Mouse (Mus musculus) cerebellum, postnatal 14 days (tissue): Measurements from ENCODE around the gene Kif2c.

ENCODE experiments used
- DNase-seq, 2 experiments: peaks; one replicate each; pipeline ENCODE4 v3.0.0; 2021; ENCODE audit warnings: mixed read lengths in 2 of 2

The Kif2c gene

DNA sequence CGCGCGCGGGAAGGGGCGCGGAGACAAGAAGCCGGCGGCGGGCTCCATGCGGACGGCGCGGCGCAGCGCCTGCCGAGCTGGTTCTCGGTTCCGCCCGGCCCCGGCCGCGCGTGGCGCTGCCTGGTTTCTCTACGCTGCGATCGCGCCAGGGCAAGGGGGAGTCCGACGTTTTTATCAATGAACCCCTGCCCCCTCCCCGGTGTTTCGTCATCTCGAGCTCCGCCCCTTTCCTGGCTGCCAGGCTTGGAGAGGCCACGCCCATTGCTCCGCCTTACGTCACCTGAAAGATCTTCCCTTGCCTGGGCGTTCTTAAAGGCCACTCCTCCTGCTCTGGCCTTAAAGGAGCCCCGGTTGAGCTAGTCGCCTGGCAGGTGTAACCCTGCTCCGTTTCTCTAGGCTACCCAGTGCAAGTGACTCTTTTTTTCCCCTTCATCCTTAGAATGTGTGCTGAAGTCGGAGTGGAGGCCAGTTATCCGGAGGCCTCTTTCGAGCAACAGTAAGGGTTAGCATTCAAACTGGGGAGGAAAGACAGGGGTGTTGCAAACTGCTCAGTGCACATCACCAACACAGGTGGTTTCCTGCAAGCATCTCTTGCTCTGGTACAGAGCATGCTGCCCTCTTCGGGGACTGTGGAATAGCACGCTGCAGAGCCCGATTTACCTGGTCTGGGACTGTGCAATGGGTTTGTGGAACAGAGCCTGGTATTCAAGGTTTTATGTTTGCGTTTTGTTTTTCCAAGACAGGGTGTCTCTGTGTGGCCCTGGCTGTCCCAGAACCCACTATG, 48.4 kb downstream of the Kif2c start, which contains the start of gene Plk3:
Gene Plk3 (minus strand): TSS at position 147 of the 784 bp plus-strand sequence.
- DNase-seq, result peak; percentile 99

DNA sequence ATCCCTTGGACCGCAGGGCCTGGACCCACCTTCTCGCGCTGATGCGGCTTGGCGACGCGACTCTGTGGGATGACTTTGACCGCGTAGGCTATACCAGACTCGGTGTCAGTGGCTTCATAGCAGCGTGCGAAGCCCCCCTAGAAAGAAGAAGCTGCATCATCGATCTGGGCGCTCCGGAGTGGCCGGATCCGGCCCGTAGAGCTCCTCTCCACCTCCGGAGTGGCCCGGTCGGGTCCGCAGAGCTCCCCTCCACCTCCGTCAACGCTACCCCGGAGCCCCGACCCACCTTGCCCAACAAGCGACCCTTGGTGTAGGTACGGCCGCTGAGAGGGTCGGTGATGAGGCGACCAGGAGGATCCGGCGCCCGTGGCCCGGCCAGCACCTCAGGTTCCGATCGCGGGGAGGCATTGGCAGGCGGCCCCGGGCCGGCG, 49.1 kb downstream of the Kif2c start:
- no peak for DNase-seq

DNA sequence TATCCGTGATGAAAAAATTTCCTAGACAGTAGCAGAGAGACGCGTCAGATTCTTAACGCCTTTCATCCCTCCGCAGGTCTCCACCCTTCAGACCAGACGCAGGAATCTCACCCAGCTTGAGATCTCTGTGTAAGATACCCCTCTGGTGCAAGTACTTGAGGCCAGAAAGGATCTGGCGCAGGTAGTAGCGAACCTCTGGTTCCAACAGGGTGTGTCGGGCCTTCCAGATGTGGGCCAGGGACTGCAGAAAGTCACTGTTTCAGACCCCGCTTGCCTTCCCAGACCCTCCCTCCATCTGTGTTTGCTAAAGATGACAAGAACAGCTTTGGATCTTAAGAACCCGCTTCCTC, 49.7 kb downstream of the Kif2c start:
- DNase-seq, result no peak

DNA sequence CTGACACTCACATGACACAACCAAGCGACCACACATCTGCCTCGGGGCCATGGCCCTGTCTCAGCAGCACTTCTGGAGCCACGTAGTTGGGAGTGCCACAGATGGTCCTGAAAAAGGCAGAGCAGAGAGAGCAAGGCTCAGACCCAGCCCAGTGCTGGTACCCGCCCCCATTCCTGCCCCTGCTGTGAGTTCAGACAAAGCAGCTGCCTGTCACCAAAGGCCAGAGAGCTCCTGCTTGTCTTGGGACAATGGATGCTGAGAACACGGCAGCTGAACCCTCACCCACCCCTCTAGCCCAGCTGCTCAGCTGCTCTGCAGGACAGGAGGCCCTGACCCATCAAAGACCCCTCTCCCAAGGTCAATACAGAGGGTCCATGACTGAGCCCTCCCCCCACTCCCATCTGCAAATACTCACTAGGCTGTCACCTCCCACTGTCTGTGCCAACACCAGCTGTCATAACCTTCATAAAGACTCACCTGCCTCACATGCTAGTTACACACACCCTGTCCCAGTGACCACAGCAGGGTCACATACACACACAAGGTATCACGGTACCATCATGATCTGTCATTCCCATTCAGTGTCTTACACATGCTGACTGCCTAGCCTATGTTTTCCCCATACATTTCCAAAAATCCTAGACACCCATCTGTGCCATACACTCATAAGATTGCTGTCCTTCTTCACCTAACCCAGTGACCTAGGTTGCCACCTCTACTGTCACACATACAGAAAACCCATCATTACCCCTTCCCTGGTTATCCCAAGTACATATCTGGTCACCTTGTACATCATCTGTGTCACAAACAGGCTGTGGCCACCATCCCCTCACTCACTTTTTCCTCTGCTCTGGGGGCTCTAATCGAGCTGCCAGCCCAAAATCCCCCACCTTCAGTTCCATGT, 50.3 kb downstream of the Kif2c start:
- DNase-seq, result peak in 1 of 2 experiments; percentile 37

DNA sequence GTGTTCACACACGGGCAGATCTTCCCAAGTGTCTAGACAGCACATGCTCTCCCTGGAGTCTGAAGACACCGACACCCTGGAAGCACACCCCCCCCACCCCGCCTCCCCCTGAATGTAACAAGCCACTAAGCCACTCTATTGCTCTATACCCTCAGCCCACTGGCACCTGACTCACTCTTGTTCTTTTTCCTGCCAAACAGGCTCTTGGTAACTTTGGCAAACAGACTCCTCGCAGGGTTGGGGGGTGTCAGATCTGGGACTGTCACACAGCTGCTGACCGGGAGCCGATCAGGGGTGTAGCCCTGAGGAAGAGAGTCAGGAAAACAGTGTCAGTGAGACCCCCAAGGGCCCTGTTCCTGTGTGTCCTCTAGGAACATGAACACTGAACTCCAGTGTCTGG, 51.2 kb downstream of the Kif2c start:
- DNase-seq, result no peak

DNA sequence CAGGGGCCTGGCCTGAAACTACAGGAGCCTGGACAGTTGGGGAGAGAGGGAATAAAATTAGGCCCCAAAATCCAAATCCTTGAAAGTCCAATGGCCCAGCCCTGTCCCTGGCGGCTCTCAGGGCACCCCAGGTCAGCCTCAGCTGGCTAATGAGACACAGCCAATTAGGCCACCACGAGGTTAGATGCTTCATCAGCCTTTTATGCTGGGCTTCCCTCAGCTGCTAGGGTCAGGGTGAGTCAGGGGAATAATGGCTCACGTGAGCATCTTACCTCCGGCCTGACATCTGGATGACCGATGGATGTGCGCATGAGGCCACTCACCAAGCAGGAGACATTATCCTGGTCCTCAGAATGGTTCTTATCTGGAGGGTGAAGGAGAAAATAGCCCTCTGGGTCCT, 51.6 kb downstream of the Kif2c start:
- no peak for DNase-seq

DNA sequence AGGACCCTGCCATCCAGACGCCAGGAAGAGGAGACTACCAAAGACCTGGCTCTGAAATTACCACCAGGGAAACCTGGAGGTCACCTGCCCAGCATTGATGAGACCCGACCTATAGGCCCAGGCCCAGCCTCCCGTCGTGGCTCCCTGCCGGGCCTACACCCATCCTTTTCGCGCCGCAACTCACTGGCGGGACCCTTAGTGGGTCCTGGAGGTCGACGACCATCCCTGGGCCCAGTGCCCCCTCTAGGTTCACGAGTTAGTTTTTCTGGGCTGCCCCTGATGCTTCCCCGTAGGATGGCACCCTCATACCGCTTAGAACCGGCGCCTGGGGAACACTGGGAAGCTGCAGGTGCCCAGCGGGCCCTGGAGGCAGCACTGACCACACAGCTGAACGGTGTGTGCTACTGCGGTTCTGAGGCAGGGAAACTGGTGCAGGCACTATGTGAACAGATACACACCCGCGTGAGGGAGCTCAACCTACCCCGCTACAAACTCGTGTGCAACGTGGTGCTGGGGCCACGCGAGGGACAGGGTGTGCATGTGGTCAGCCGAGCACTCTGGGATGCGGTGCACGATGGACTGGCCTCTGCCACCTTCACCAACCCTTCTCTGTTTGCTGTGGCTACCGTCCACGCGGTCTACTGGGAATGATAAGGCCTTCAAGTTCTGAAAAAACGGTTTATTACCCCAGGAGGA, 54.3 kb downstream of the Kif2c start:
- DNase-seq, result no peak

DNA sequence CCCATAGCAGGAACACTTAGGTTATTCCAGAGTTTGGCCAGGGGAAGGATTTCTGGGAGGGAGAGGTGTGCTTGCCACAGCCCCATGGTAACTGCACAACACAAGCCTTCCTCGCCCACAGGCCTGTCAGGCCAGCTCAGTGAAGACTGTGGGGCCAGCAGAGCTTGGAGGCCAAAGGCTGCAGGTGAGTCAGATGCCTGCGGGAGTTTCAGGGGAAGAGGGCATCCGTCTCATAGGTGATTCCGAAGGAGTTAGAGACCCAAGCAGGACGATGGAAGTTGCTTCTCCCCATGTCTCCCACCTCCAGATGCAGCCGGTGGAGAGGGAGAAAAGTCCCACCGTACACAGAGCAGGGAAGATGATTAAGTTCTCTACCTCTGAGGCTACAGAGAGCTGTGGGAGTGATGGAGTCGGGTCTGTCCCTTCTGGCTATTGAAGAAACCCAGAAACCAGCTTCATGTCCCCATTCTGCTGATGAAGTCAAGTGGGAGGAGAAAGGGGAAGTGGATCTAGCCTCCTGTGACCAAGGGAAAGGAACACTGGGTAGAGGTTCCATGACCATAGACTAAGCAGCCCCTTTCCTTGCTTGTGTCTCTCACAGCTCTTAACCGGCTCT, 55.7 kb downstream of the Kif2c start, which contains the start of gene Tctex1d4:
Gene Tctex1d4 (plus strand): TSS at position 120 of the 616 bp plus-strand sequence.
- no peak for DNase-seq

DNA sequence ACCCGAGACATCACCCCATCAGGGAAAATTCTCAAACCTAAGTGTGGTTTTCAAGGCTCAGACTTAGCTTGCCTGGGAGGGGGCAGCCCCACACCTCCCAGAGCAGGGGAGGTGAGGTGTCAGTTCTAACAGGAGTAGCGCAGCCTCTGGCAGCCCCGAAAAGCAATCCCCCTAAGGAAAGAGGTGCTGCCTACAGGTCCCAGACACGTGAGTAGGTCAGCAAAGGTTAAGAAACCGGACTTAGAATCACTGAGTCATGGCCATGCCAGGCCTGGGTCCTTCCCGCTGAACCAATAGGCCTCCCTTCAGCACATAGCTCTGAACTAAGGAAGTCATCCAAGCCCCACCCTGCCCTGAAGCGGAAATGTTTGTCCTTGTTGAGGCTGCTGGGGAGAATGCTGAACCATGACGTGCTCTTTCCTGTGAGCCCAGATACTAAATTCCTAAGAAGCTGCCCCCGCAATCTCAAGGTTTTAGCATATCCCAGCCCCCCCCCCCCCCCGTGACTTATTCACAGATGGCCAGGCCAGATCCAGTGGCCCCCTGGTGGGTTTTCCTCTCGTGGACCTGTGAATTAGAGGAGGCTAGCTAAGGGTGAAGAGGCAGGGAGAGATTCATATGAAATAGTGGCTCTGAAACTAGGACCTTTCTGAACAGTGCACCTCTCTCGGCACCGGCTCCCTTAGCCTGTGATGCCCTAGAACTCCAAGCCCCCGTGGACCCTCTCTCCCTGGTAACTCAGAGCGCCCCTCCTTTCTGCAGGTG, 56.3 kb downstream of the Kif2c start:
- DNase-seq, result peak; percentile 45 to 52

DNA sequence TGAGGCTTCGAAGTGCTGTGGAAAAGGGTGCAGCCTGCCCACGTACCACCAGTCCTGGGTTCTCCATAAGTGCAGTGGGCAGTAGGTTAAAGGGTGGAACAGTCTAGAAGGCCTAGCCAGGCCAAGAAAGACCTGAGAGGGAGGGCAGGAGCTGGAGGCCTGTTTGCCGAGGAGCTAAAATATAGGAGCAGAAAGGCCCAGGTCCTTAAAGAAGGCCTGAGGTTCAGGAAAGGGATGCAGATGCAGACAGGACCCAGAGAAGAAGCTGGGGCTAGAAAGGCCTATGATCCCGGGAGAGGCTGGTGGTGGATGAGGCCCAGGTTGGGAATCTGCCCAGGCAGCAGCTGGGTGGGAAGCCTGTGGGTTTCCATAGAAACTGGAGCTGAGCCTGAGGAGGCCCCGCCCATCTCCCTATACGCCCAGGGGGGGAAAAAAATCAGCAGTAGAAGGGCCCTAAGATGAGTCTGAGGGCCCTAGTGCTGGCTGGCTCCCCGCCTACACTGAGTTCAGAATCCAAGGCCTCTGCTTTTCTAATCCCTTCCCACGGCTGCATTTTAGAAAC, 57.0 kb downstream of the Kif2c start, which contains the start of gene Btbd19:
Gene Btbd19 (minus strand): TSS at position 378 of the 562 bp plus-strand sequence.
- DNase-seq, result peak; percentile 79 to 86

DNA sequence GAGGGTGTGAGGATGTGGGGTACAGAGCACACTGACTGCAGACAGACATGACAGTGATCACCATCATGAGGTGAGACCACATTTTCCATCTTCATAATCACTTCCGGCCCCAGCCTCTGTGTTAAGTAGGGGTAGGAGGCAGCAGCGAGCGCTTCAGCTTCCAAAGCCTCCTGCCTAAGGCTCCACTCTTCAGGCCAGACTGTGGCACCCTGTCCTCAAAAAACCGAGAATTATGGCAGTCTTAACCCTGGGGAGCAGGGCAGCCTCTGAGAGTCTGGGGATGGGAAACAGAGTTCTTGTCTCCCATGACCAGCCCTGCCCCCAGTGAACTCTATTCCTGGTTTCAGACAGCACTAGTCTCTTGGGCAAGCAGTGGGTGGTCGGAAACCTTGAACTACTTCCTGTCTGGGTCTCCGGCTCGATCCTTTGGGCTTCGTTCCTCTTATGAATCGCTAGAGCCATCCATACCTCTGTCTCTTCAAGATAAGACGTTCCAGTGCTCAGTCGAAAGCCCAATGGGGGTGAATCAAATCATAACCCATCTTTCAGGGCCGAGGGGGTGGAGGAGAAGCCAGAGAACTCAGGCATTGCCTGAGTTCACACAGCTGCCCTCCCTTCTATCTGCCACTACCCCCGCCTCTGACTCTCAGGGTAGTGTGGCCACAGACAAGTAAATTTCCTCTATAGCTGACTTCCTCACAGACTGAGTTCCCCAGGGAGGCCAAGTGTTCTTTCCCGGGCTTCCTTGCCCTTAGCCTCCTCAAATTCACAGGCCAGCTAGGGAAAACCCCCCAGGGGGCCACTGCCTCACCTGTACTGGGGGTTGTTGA, 57.7 kb downstream of the Kif2c start:
- DNase-seq, result peak in 1 of 2 experiments; percentile 47

DNA sequence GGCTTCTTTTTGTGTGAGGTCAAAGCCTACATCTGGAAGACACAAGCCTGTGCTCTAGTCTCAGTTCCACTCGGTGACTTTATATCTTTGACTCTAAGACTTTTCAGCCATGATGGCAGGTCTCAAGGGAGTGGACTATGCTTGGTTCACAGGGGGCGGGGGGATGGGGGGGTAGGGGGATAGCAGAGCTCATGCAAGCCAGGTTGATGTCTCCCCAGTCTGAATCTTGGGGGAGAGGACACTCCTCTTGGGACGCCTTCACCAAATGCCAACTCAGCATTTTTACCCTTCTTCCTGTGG, 58.3 kb downstream of the Kif2c start:
- DNase-seq, result no peak

DNA sequence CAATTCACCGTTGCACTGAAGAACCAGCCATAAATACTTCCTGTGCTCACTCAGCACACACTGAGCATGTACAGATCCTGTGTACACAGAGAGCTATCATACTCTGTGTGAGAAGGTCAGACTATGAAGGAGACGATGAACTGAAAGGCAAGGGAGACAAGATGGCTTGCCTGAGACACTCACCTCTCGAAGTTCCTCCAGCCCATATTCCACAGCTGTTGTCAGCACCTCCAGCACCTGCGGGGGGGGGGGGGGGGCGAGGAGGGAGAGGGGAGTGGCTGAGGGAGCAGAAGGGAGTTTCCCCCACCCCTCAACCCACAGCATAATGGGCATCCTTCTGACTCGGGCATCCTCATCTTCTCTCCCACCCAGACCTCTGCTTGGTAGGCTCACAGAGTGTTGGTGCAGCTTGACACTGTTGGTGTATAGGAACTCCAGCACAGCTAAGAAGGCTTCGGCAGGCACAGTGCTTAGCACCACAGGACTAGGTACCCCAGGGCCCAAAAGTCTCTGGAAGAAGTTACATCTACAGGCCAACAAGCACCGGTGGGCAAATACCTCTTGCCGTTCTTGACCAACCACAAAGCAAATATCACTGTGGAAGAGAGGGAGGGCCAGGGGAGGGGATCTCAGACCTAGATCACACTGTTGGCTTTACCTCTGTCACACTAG, 58.8 kb downstream of the Kif2c start:
- DNase-seq, result no peak

DNA sequence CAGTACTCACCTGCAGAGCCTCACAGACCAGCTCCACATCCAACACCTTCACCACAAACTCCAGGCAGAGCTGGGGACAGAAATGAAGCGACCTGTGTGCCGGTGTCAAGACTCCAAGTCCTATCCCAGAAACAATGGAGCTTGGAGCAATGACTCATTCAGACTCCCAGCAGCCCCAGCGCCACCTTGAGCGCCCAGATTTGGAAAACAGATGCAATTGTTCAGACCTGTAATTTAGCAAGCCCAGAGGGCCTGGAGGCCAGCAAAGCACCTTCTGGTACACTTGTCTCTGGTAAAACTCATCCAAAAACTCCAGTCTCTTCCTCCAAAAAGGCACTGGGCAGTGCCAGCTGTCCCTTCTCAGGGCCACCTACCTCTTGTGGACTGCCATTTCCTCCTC, 60.2 kb downstream of the Kif2c start:
- no peak for DNase-seq

DNA sequence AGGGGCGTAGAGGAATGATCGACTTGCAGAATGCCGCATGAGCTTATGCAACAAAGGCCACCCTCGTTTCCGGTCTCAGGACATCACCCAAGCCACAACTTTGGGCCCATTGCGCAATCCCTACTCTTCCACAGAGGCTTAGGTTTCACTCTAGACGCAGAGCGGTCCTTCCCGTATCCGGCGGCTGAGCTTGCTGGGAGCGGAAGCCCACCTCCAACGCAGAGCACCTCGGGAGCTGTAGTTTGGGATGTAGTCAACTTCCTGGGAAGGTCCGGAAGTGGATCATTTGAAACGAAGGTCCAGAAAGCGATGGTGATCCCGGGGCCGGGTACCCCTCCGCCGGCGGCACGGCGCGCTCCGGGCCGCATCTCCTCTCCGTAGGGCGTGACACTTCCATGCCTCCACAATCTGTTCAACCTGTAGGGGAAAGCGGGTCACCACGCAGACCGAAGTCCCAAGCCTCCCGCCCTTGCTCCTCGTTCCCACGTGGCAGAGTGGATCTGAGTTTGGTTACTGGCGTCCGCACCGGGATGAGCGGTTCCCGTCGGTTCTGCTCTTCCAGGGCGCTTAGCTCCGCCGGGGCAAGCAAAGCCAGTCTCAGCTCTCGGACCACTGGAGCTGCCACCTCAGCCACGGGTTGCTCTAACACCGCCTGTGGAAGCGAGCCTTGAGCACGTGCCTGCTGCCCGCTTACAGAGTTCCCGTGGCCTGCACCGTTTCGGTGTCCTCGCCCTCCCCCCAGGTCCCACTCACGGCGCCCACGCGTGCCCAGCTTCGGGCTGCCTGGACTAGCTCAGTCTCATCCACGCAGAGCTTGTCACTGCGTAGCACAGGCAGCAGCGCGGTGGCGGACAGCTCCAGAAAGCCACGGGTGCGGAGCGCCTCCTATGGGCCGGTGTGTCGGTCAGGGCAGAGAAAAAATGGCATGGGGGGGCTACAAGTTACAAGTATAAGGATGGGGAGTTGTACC, 61.7 kb downstream of the Kif2c start:
- peak; percentile 92 for DNase-seq

DNA sequence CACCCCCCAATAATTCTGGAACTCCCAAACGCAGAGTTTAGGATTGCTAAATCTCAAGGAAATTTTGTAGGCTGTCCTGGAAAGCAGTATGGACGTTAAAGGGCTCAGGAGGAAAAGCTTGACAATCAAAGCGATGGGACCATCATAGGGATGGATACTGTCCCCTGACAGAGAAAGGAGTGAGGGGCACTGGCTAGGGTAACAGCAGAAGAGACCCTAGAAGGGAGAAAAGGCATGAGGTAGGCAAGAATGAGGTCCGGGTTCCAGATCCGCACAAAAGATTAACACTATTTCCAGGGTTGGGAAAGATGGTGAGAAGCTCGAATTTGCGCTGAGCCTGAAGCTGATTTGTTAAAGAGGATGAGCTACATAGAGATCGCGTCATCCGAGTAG, 62.4 kb downstream of the Kif2c start:
- DNase-seq, result no peak

DNA sequence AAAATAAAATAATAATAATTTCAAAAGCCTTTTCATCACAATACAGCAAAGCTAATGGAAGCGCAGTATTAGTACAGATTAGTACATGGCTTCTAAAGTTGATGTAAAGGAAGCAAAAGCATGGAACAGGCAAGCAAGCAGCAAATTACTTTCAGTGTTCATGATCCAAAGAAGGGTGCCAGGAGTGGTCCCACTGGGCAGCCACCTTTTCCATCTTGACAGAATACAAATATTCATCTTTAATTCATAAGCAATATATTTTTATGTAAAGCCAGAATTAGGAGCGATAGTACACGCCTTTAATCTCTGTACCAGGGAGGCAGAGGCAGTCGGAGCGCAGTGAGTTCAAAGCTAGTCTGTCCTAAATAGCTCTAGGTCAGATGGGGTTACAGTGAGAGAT, 62.8 kb downstream of the Kif2c start:
- no peak for DNase-seq

DNA sequence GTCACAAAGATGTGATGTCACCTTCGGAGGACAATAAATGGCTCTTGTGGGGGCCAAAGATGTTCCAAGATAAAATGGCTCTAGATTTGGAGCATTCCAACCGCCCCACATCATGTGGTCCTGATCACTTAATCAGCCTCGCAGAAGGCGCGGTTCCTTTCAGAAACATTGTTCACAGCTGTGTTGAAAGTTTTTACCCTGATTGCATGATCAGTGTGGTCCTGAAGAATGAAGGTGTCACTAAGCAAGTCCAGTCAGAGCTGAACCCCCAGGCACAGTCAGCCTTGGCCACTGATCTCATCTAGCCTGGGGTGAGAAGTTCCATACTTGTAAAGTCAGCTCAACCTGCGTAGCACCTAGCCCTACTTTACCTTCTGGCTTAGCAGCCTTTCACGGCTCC, 64.5 kb downstream of the Kif2c start:
- DNase-seq, result no peak

DNA sequence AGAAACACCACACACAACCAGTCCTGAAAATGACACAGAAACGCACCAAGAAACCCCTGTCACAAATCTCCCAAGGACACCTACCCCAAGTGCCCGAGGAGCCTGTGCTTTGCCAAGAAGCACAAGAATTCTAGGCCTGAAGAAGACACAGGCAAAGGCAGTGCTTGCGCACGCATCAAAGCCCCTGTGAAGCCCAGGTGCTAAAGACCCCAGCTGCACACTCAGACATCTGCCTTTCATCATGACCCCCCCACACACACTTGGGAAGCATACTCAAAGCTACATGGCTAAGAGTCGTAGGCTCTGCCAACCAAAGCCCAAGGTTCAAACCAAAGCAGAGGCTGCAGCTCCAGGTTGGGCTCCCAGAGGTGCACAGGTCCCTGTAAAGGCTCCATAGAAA, 66.8 kb downstream of the Kif2c start:
- DNase-seq, result no peak
